Mouse (Mus musculus) embryonic stem cell, embryonic (primary cell): ENCODE measurements around the gene AL732309.1.

Source experiments
- CTCF ChIA-PET, 4 experiments: fragments of 300-600 bp in 2 of 4; fragments of 350-600 bp in 2 of 4; sonication (Branson Sonifier 250); formaldehyde crosslinking; loops; one replicate each; lab custom pipeline; 2022; ENCODE audit warnings: inconsistent platforms in 2 of 4; lab: Charles Lee
- POLR2A ChIA-PET, 4 experiments: fragments of 300-600 bp in 2 of 4; fragments of 350-600 bp in 2 of 4; sonication (Branson Sonifier 250); formaldehyde crosslinking; loops; one replicate each; lab custom pipeline; 2022; ENCODE audit warnings: antibody characterized with exemption in 4 of 4, inconsistent platforms in 1 of 4; lab: Charles Lee

Gene AL732309.1

GRCm38 (mm10) chr2:25197946-25198345, 48.7 kb downstream of the AL732309.1 start:
- ChIA-PET CTCF (interaction anchor here in 3 of 4 experiments (0.6 to 4.7 kb wide), 6 partner anchors 30 to 223 kb away, joined by 3 to 39 read pairs (median 3); no protein-coding TSS in a partner anchor), POLR2A (interaction anchor here (0.7 to 55.8 kb wide), 17 partner anchors 7 to 178 kb away, joined by 3 to 2347 read pairs (median 15); partner anchors contain the start of genes AL732309.1 (in 2 of the 4), Cysrt1 (in 2 of the 4), Nelfb (in 2 of the 4) and Nrarp (in 2 of the 4))

- CTCF ChIA-PET: interaction anchor here in 3 of 4 experiments (0.6 to 4.7 kb wide), 14 partner anchors 13 to 222 kb away, joined by 3 to 39 read pairs (median 4); partner anchors contain the start of genes AL732309.1 (in 1 of the 3), Nelfb (in 1 of the 3), Nrarp (in 1 of the 3) and Tmem203 (in 1 of the 3)
These were observed 49.5 kb downstream of the AL732309.1 start for GRCm38 (mm10) chr2:25197191-25197590.

GRCm38 (mm10) chr2:25196172-25196954, 50.3 kb downstream of the AL732309.1 start, which contains the start of gene Tor4a:
Gene Tor4a, minus strand, starts transcription at chr2:25196886.
- ChIA-PET POLR2A (interaction anchor here (0.6 to 55.8 kb wide), 46 partner anchors 9 to 361 kb away, joined by 3 to 2347 read pairs (median 4); partner anchors contain the start of genes Nelfb (in 4 of the 4), Tubb4b (in 4 of the 4), Nrarp (in 3 of the 4) and Tmem203 (in 3 of the 4)), CTCF (interaction anchor here (0.6 to 4.7 kb wide), 22 partner anchors 10 to 206 kb away, joined by 3 to 39 read pairs (median 4); partner anchors contain the start of genes Nrarp (in 2 of the 4), AL732309.1 (in 1 of the 4), Man1b1 (in 1 of the 4) and Nelfb (in 1 of the 4))

More at GRCm38 (mm10) chr2:25197191-25197590, 49.5 kb downstream of the AL732309.1 start:
- POLR2A ChIA-PET: interaction anchor here (0.6 to 55.8 kb wide), 36 partner anchors 8 to 361 kb away, joined by 3 to 2347 read pairs (median 7); partner anchors contain the start of genes Tubb4b (in 4 of the 4), Nelfb (in 3 of the 4), Tmem203 (in 3 of the 4) and AL732309.1 (in 2 of the 4)

- CTCF ChIA-PET: interaction anchor here (0.6 to 4.7 kb wide), 32 partner anchors 9 to 303 kb away, joined by 3 to 39 read pairs (median 4); partner anchors contain the start of genes Nrarp (in 2 of the 4), Tmem203 (in 2 of the 4), AL732309.1 (in 1 of the 4) and Abca2 (in 1 of the 4)
- POLR2A ChIA-PET: interaction anchor here (0.6 to 55.8 kb wide), 50 partner anchors 9 to 362 kb away, joined by 3 to 2347 read pairs (median 6); partner anchors contain the start of genes Tubb4b (in 4 of the 4), Nelfb (in 3 of the 4), Nrarp (in 3 of the 4) and Tmem203 (in 3 of the 4)
These were observed 51.2 kb downstream of the AL732309.1 start for GRCm38 (mm10) chr2:25195211-25196156.
